Mouse (Mus musculus): ENCODE results near the gene Tomm40l.

DNA sequence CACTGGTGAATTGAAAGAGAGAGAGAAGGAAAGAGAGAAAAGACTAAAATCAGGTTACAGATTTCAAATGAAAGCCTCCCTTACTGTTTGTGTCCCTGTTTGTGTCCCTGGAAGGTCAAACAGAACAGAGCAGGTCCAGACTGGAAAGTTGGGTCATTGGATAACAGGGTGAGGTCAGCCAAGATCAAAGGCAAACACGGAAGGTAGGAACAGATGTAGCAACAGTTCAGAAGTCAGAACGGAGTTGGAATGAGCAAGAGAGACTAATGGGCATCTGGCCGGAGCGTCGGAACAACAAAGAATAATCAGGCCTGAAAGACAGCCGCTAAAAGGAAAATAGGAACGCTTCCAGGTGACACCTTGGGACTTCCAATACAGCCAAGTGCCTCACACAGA lies 18.1 kb downstream of the Tomm40l start:
- TF ChIP-seq CTCF (IDR thresholded peaks at IDR 0.05; ENCODE audit: low read depth) (no peak), EP300 (IDR thresholded peaks at IDR 0.05; ENCODE audit: low read depth) (no peak)
